Comparison of ENCODE assay signal across 1 mouse cellular context in the genomic region with DNA sequence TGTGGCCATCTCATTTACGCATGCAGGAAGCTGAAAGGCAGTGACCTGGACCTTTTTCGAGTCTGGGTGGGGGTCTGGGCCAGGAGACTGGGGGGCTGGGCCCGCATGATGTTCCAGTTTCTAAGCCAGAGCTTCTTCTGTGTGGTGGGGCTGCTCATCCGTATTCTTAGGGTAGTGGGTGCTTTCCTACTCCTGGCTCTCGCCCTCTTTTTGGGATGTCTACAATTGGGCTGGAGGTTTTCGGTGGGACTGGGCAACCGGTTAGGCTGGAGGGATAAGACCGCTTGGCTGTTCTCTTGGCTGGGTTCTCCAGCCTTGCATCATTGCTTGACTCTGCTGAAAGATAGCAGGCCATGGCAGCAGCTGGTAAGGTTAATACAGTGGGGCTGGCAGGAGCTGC.
TF ChIP-seq lines count a peak whose summit lies in the region.

No protein-coding gene starts in this region.

TF ChIP-seq in CH12.LX, 34 proteins besides CTCF, POLR2A, EP300 and RAD21 (continued from another document):
- no peak for TF ChIP-seq ZKSCAN1 (IDR thresholded peaks at IDR 0.05; ENCODE audit: borderline replicate concordance, low read depth, low read length)
- TF ChIP-seq ZMIZ1 (IDR thresholded peaks at IDR 0.05; ENCODE audit: low read depth, low read length), result no peak
- no peak for TF ChIP-seq TCF12 (IDR thresholded peaks at IDR 0.05; ENCODE audit: low read depth, low read length)
- no peak for TF ChIP-seq KAT2A (IDR thresholded peaks at IDR 0.05; ENCODE audit: insufficient replicate concordance, low read length)
TF ChIP-seq in CH12.LX: peak in this region for 0.
